Mouse (Mus musculus): ENCODE measurements around the gene Ano8. TPM values are rescaled to one million over a fixed set of nuclear protein-coding genes. Genes with fewer than 3 reads are reported as not detected.

Ano8 gene
- total and polyA plus RNA-seq, 2 experiments, result 2.3 to 5.2 TPM

DNA sequence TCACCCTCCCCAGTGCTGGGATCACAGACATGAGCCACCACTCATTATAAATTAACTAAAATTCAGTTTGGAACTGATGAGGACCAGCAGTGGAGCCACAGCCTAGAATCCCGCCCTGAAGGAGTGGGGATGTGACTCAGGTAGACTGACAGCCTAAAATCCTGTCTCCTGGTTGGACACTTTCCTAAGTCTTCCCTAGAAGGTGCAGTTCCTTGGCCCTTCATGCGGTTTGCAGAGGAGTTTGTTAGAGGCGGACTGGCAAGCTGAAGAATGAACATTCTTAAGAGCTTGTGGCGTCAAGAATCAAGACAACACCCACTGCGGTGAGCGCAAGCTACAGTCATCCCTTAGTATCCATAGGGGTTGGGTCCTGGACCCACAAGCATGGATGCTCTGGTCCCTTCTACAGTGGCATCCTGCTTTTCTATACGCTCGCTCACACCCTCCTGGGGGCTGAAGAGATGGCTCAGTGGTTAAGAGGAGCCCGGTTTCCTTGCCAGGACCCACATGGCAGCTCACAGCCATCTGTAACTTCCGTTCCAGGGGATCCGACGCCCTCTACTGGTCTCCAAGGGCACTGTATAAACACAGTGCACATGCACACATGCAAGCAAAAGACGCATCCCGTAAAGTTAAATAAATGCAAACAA lies 8.4 kb downstream of the Ano8 start:
- no peak for DNase-seq (ENCODE audit: extremely low read depth, low read depth, low spot score)

DNA sequence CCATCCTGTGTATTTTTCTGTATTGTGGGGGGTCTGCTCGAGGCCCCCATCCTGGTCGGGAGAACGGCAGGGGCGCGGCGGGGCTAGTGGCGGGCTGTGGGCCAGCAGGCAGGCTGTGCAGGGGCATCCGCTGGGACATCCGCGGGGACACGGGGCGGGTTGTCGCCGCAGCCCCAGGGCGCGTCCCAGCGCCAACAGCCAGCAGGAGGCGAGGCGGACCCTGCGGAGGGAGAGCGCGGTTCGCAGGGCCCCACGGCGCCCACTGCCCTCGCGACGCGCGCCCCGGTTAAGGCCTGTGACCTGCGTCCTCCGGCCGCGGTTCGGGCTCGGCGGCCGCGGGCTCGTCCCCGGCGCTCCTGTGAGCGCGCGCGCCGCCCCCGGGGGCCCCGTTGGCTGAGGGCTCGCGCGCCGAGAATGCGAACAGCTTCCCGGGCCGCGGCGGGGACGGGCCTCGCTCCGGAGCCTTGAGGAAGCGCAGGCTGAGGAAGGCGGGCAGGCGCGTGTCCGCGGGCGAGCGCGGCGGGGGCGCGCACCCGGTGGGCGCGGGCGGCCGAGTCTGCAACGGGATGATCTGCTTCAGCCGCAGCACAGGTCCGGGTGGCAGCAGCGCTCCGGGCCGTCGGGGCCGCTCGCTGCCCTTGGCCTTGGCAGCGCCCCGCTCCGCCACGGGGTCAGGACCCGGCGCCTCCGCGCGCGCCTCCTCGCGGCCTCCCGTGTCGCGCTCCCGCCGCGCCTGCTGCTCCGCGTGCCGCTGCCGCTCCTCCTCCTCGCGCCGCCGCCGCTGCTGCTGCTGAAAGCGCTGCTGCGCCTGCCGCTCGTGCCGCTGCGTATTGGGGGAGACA lies 9.4 kb downstream of the Ano8 start:
- H3K36me3 ChIP-seq (ENCODE audit: control insufficient read depth, insufficient read depth, low read length), result no peaks in the 10 kb centered on the region
- no peaks in the 10 kb centered on the region for H3K79me2 ChIP-seq (ENCODE audit: control insufficient read depth, insufficient read depth, low read length)
- no peak for DNase-seq (ENCODE audit: extremely low read depth, low read depth, low spot score)
- TF ChIP-seq POLR2A (IDR thresholded peaks at IDR 0.05; ENCODE audit: extremely low read depth, insufficient read depth, low read length) (no peak), CTCF (IDR thresholded peaks at IDR 0.05; ENCODE audit: low read depth, low read length) (peak; percentile 29; the same call in 1 of the 2 replicates)
- H3K27ac ChIP-seq (replicated peaks; ENCODE audit: insufficient read depth, low read depth, low read length), result peak overlapping the region; percentile 84
- H3K9ac ChIP-seq (ENCODE audit: low read depth, low read length), result peak overlapping the region; percentile 90
- peak overlapping the region; percentile 90 for H3K4me3 ChIP-seq (ENCODE audit: insufficient read depth, low read depth, low read length)
- under 1% methylated on average over 119 of the region's 121 CpGs for WGBS
- peaks cover 2% of the 10 kb centered on the region; the same call in 1 of the 2 replicates for H3K4me1 ChIP-seq (ENCODE audit: control insufficient read depth, insufficient read depth, low read length)
- no peaks in the 10 kb centered on the region for H3K27me3 ChIP-seq (ENCODE audit: control insufficient read depth, insufficient read depth, low read length)

More for the DNA sequence above, 8.4 kb downstream of the Ano8 start:
- no peaks in the 10 kb centered on the region for H3K36me3 ChIP-seq (ENCODE audit: control insufficient read depth, insufficient read depth, low read length)
- no peaks in the 10 kb centered on the region for H3K79me2 ChIP-seq (ENCODE audit: control insufficient read depth, insufficient read depth, low read length)
- 63% methylated on average over 14 of the region's 14 CpGs for WGBS
- no peak overlapping the region for H3K4me3 ChIP-seq (ENCODE audit: insufficient read depth, low read depth, low read length)
- no peak overlapping the region for H3K27ac ChIP-seq (replicated peaks; ENCODE audit: insufficient read depth, low read depth, low read length)
- TF ChIP-seq CTCF (IDR thresholded peaks at IDR 0.05; ENCODE audit: low read depth, low read length) (peak; percentile 63), POLR2A (IDR thresholded peaks at IDR 0.05; ENCODE audit: extremely low read depth, insufficient read depth, low read length) (no peak)
- peaks cover 2% of the 10 kb centered on the region; the same call in 1 of the 2 replicates for H3K4me1 ChIP-seq (ENCODE audit: control insufficient read depth, insufficient read depth, low read length)
- no peak overlapping the region for H3K9ac ChIP-seq (ENCODE audit: low read depth, low read length)
- H3K27me3 ChIP-seq (ENCODE audit: control insufficient read depth, insufficient read depth, low read length), result no peaks in the 10 kb centered on the region

DNA sequence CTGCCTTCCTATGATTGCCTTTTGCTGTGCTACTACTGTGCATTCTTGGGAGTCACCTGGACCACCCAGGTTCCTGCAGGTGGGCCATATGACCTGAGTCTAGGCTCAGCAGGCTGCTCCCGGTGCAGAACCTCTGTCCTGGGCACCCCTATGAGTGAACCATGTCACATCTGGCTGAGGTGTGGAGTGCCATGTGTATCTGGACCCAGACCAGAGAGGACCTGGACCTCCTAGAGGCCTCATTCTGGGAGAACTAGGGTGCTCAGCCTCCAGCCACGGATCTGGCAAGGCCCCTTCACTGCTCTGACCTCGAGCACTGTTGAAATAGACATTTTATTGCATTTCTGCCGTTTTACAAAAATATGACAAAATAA lies 10.1 kb downstream of the Ano8 start:
- Histone ChIP-seq H3K4me3 (ENCODE audit: insufficient read depth, low read depth, low read length) (no peak overlapping the region), H3K9ac (ENCODE audit: low read depth, low read length) (no peak overlapping the region), H3K36me3 (ENCODE audit: control insufficient read depth, insufficient read depth, low read length) (no peaks in the 10 kb centered on the region), H3K27me3 (ENCODE audit: control insufficient read depth, insufficient read depth, low read length) (no peaks in the 10 kb centered on the region), H3K27ac (replicated peaks; ENCODE audit: insufficient read depth, low read depth, low read length) (no peak overlapping the region), H3K79me2 (ENCODE audit: control insufficient read depth, insufficient read depth, low read length) (no peaks in the 10 kb centered on the region; the same call in 1 of the 2 replicates), H3K4me1 (ENCODE audit: control insufficient read depth, insufficient read depth, low read length) (peaks cover 2% of the 10 kb centered on the region; the same call in 1 of the 2 replicates)
- DNase-seq (ENCODE audit: extremely low read depth, low read depth, low spot score), result no peak
- TF ChIP-seq POLR2A (IDR thresholded peaks at IDR 0.05; ENCODE audit: extremely low read depth, insufficient read depth, low read length) (no peak), CTCF (IDR thresholded peaks at IDR 0.05; ENCODE audit: low read depth, low read length) (no peak)
- WGBS, result 20% methylated on average over 4 of the region's 4 CpGs

DNA sequence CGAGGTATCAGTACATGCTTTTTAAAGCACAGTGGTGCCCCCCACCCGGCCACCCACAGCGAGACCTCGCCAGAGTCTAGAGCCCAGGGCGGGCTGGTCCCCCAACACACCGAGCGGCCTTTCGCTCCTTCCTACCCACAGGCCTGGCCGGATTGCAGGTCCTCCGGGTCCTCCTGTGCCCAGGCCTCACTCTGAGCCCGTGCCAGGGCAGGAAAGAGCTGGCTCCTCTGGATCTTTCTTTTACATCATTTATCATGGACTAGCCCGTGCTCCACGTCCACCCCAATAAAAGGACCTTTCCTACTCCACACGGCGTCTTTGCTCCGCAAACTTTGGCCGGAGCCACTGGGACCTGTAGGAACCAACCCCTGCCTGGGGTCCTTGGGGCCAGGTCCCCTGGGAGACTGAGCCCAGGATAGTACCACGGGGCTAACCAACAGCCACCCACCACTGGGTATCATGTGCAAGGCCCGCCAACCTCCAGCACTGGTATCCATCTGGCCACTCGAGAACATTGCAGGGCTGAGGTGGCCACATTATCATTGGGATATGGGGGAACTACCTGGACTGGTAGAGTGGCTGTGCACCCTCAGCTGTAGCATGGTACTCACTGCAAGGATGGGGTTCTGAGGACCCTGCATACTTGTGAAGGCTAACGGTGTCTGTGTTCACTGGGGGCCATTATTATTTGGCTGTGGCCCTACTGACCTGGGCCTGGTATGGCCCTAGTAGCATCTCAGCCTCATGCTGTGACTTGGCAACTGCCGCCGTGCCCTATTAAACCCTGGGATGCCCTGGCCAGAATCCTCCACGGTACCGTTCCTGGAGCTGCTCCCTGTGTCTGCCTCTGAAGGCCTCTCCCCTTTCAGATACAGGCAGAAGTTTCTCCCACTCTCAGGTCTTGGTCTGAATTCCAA lies 10.7 kb downstream of the Ano8 start:
- H3K27me3 ChIP-seq (ENCODE audit: control insufficient read depth, insufficient read depth, low read length), result no peaks in the 10 kb centered on the region
- no peak overlapping the region for H3K9ac ChIP-seq (ENCODE audit: low read depth, low read length)
- no peak for TF ChIP-seq CTCF (IDR thresholded peaks at IDR 0.05; ENCODE audit: low read depth, low read length)
- TF ChIP-seq POLR2A (IDR thresholded peaks at IDR 0.05; ENCODE audit: extremely low read depth, insufficient read depth, low read length), result no peak
- DNase-seq (ENCODE audit: extremely low read depth, low read depth, low spot score), result peak; percentile 41
- peaks cover 5% of the 10 kb centered on the region; the same call in 1 of the 2 replicates for H3K79me2 ChIP-seq (ENCODE audit: control insufficient read depth, insufficient read depth, low read length)
- 85% methylated on average over 25 of the region's 25 CpGs for WGBS
- H3K27ac ChIP-seq (replicated peaks; ENCODE audit: insufficient read depth, low read depth, low read length), result no peak overlapping the region
- H3K4me1 ChIP-seq (ENCODE audit: control insufficient read depth, insufficient read depth, low read length), result peaks cover 6% of the 10 kb centered on the region
- H3K36me3 ChIP-seq (ENCODE audit: control insufficient read depth, insufficient read depth, low read length), result no peaks in the 10 kb centered on the region
- no peak overlapping the region for H3K4me3 ChIP-seq (ENCODE audit: insufficient read depth, low read depth, low read length)

DNA sequence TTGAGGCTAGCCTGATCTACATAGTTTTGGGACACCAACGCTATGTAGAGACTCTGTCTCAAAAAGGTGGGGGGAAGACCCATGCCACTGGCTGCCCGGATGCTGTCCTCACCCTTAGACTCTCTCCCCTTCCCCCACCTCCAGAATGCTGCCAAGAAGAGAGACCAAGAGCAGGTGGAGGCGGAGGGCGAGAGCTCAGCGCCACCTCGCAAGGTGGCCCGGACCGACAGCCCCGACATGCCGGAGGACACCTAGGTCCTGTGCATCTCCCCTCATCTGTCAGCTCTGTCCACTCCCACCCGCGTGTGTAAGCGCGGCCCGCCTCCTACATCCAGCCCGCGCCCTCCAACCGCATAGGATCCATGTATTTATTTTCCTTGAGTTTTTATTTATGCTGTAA lies 11.4 kb downstream of the Ano8 start:
- Histone ChIP-seq H3K27me3 (ENCODE audit: control insufficient read depth, insufficient read depth, low read length) (no peaks in the 10 kb centered on the region), H3K4me3 (ENCODE audit: insufficient read depth, low read depth, low read length) (no peak overlapping the region), H3K27ac (replicated peaks; ENCODE audit: insufficient read depth, low read depth, low read length) (no peak overlapping the region), H3K79me2 (ENCODE audit: control insufficient read depth, insufficient read depth, low read length) (peaks cover 9% of the 10 kb centered on the region; the same call in 1 of the 2 replicates), H3K4me1 (ENCODE audit: control insufficient read depth, insufficient read depth, low read length) (peaks cover 6% of the 10 kb centered on the region), H3K9ac (ENCODE audit: low read depth, low read length) (no peak overlapping the region), H3K36me3 (ENCODE audit: control insufficient read depth, insufficient read depth, low read length) (no peaks in the 10 kb centered on the region)
- TF ChIP-seq POLR2A (IDR thresholded peaks at IDR 0.05; ENCODE audit: extremely low read depth, insufficient read depth, low read length) (no peak), CTCF (IDR thresholded peaks at IDR 0.05; ENCODE audit: low read depth, low read length) (no peak)
- 94% methylated on average over 18 of the region's 18 CpGs for WGBS
- DNase-seq (ENCODE audit: extremely low read depth, low read depth, low spot score), result no peak
